9 mouse cellular contexts compared by ENCODE assay signal in genomic region chr5:27048167-27048566, GRCm38 (mm10).
DNase-seq lines count a peak whose midpoint lies in the region; ATAC-seq and TF ChIP-seq lines count a peak whose summit lies in the region.
"Had no signal": no experiment of that assay in that cellular context is flagged by ENCODE, and none has a peak within 500 bp of the region (broad histone marks: within the 10 kb centered on the region; RNA-seq: fewer than 3 reads in every experiment).

No protein-coding gene starts in this region.

- H3K4me3 ChIP-seq in intestine, postnatal 0 days (ENCODE audit: low read depth, low read length): no peak overlapping the region
- no peak overlapping the region for H3K4me3 ChIP-seq in intestine, embryonic 15.5 days (replicated peaks)
- no peak overlapping the region for H3K4me3 ChIP-seq in hindbrain, embryonic 14.5 days (replicated peaks; ENCODE audit: low read length)
- H3K4me3 ChIP-seq in midbrain, embryonic 11.5 days (ENCODE audit: low read depth, low read length): no peak overlapping the region
- H3K4me3 ChIP-seq: lung, embryonic 15.5 days had no signal

- no peaks in the 10 kb centered on the region for H3K9me3 ChIP-seq in intestine, postnatal 0 days (ENCODE audit: control insufficient read depth)
- H3K9me3 ChIP-seq in intestine, embryonic 15.5 days: no peaks in the 10 kb centered on the region
- H3K9me3 ChIP-seq in hindbrain, embryonic 14.5 days (ENCODE audit: control insufficient read depth, low read length): no peaks in the 10 kb centered on the region
- no peaks in the 10 kb centered on the region for H3K9me3 ChIP-seq in midbrain, embryonic 11.5 days (ENCODE audit: control insufficient read depth, low read length)
- H3K9me3 ChIP-seq: lung, embryonic 15.5 days had no signal

- peak; percentile 52 for TF ChIP-seq CTCF in intestine, postnatal 0 days (IDR thresholded peaks at IDR 0.05; ENCODE audit: low read depth)

- no peak for ATAC-seq in intestine, postnatal 0 days
- no peak for ATAC-seq in intestine, embryonic 15.5 days
- peak; percentile 78 for ATAC-seq in hindbrain, embryonic 14.5 days (ENCODE audit: low FRiP score)
- ATAC-seq in midbrain, embryonic 11.5 days (ENCODE audit: low FRiP score): peak; percentile 67

- H3K27me3 ChIP-seq in intestine, postnatal 0 days (replicated peaks; ENCODE audit: control insufficient read depth, insufficient read depth, low read length): peaks cover 10% of the 10 kb centered on the region; the same call in 1 of the 2 replicates
- H3K27me3 ChIP-seq in intestine, embryonic 15.5 days (replicated peaks): peaks cover 29% of the 10 kb centered on the region
- H3K27me3 ChIP-seq in hindbrain, embryonic 14.5 days (ENCODE audit: control insufficient read depth, insufficient read depth, low read length): no peaks in the 10 kb centered on the region
- peaks cover 4% of the 10 kb centered on the region; the same call in 1 of the 2 replicates for H3K27me3 ChIP-seq in midbrain, embryonic 11.5 days (ENCODE audit: control insufficient read depth, insufficient read depth, low read length)

- 23% methylated on average over 7 of the region's 7 CpGs for WGBS in intestine, postnatal 0 days
- 25% methylated on average over 7 of the region's 7 CpGs for WGBS in intestine, embryonic 15.5 days
- WGBS in hindbrain, embryonic 14.5 days: 16% methylated on average over 7 of the region's 7 CpGs
- WGBS in midbrain, embryonic 11.5 days: 25% methylated on average over 7 of the region's 7 CpGs

- H3K27ac ChIP-seq in intestine, postnatal 0 days (ENCODE audit: low read depth, low read length): no peak overlapping the region
- H3K27ac ChIP-seq in intestine, embryonic 15.5 days: no peak overlapping the region
- H3K27ac ChIP-seq in hindbrain, embryonic 14.5 days: no peak overlapping the region
- H3K27ac ChIP-seq in midbrain, embryonic 11.5 days (ENCODE audit: low read depth, low read length): no peak overlapping the region
- H3K27ac ChIP-seq: lung, embryonic 15.5 days had no signal

- no peak overlapping the region for H3K4me2 ChIP-seq in intestine, postnatal 0 days (replicated peaks; ENCODE audit: low read depth)
- no peak overlapping the region for H3K4me2 ChIP-seq in intestine, embryonic 15.5 days (replicated peaks)
- no peak overlapping the region; the same call in 1 of the 2 replicates for H3K4me2 ChIP-seq in hindbrain, embryonic 14.5 days (replicated peaks)
- no peak overlapping the region for H3K4me2 ChIP-seq in midbrain, embryonic 11.5 days
- H3K4me2 ChIP-seq: lung, embryonic 15.5 days had no signal

- peak; percentile 78 for DNase-seq in embryo, embryonic 10 days (ENCODE audit: low spot score)
- peak; percentile 82 for DNase-seq in hindbrain, embryonic 14.5 days (ENCODE audit: low spot score)
- DNase-seq in midbrain, embryonic 11.5 days (ENCODE audit: low spot score, missing footprints): peak; percentile 94
- DNase-seq in spleen, adult 18-20 months: no peak
- no peak for DNase-seq in adipocyte (ENCODE audit: low spot score)
- DNase-seq in urinary bladder, postnatal 25 days (ENCODE audit: low spot score): no peak

- no peak overlapping the region for H3K9ac ChIP-seq in intestine, postnatal 0 days (ENCODE audit: low read depth, low read length)
- no peak overlapping the region for H3K9ac ChIP-seq in intestine, embryonic 15.5 days
- no peak overlapping the region for H3K9ac ChIP-seq in hindbrain, embryonic 14.5 days
- H3K9ac ChIP-seq in midbrain, embryonic 11.5 days (ENCODE audit: low read length): no peak overlapping the region
- H3K9ac ChIP-seq: lung, embryonic 15.5 days had no signal

- H3K36me3 ChIP-seq in intestine, postnatal 0 days (ENCODE audit: control insufficient read depth, insufficient read depth): no peaks in the 10 kb centered on the region
- H3K36me3 ChIP-seq in intestine, embryonic 15.5 days: no peaks in the 10 kb centered on the region
- H3K36me3 ChIP-seq in hindbrain, embryonic 14.5 days (replicated peaks; ENCODE audit: control insufficient read depth, insufficient read depth): no peaks in the 10 kb centered on the region
- H3K36me3 ChIP-seq in midbrain, embryonic 11.5 days (ENCODE audit: control insufficient read depth, insufficient read depth, low read length): no peaks in the 10 kb centered on the region
- H3K36me3 ChIP-seq: lung, embryonic 15.5 days had no signal

- no peaks in the 10 kb centered on the region for H3K4me1 ChIP-seq in intestine, postnatal 0 days (replicated peaks; ENCODE audit: control insufficient read depth, insufficient read depth, low read length)
- H3K4me1 ChIP-seq in intestine, embryonic 15.5 days (replicated peaks): 0 out of 2 replicates have a peak, but pooled peaks cover 2% of the 10 kb centered on the region
- H3K4me1 ChIP-seq in hindbrain, embryonic 14.5 days (replicated peaks; ENCODE audit: control insufficient read depth, insufficient read depth, low read length): peaks cover 28% of the 10 kb centered on the region
- peaks cover 13% of the 10 kb centered on the region for H3K4me1 ChIP-seq in midbrain, embryonic 11.5 days (ENCODE audit: control insufficient read depth, insufficient read depth, low read length)
- H3K4me1 ChIP-seq: lung, embryonic 15.5 days had no signal

Comparison
In these comparisons a context has a peak if more than half of its experiments do, and no peak if none do; other contexts are left out.
1. ATAC-seq: peak in hindbrain, embryonic 14.5 days (single experiment) and midbrain, embryonic 11.5 days (single experiment); none in intestine, postnatal 0 days (single experiment) and intestine, embryonic 15.5 days (single experiment).
2. DNase-seq: peak in embryo, embryonic 10 days (single experiment), hindbrain, embryonic 14.5 days (single experiment) and midbrain, embryonic 11.5 days (single experiment); none in spleen, adult 18-20 months (0 of 2), adipocyte (single experiment) and urinary bladder, postnatal 25 days (single experiment).